In genomic region chr11:77128562-77128961, GRCm38 (mm10) we compare ENCODE assay signal across 16 mouse cellular contexts.
"Had no signal": no experiment of that assay in that cellular context is flagged by ENCODE, and none has a peak within 500 bp of the region (broad histone marks: within the 10 kb centered on the region; RNA-seq: fewer than 3 reads in every experiment).

No protein-coding gene starts in this region.

- H3K36me3 ChIP-seq: neural tube, embryonic 13.5 days; neural tube, embryonic 15.5 days; stomach, embryonic 15.5 days had no signal

- H3K9ac ChIP-seq: neural tube, embryonic 13.5 days; neural tube, embryonic 15.5 days; stomach, embryonic 15.5 days had no signal

- H3K27ac ChIP-seq: neural tube, embryonic 13.5 days; neural tube, embryonic 15.5 days; stomach, embryonic 15.5 days; stomach, postnatal 0 days had no signal

- H3K27me3 ChIP-seq: neural tube, embryonic 13.5 days; neural tube, embryonic 15.5 days; stomach, embryonic 15.5 days had no signal

- H3K9me3 ChIP-seq: neural tube, embryonic 13.5 days; neural tube, embryonic 15.5 days; stomach, embryonic 15.5 days had no signal

- H3K4me1 ChIP-seq: neural tube, embryonic 13.5 days; neural tube, embryonic 15.5 days; stomach, embryonic 15.5 days had no signal

- H3K4me2 ChIP-seq: neural tube, embryonic 13.5 days; neural tube, embryonic 15.5 days; stomach, embryonic 15.5 days had no signal

- H3K4me3 ChIP-seq: neural tube, embryonic 13.5 days; neural tube, embryonic 15.5 days; stomach, embryonic 15.5 days had no signal

- DNase-seq: retina, postnatal 1 day; right cerebral cortex, adult 18-20 months; right cerebral cortex, postnatal 14 days; right cerebral cortex, postnatal 25 days; right cerebral cortex, postnatal 4 days; spleen, adult 18-20 months; thymus, adult 18-20 months; thymus, adult 2 months; thymus, postnatal 14 days; thymus, postnatal 25 days; thymus, postnatal 36 days; thymus, postnatal 4 days had no signal
